Mouse (Mus musculus) urinary bladder, adult 2 months (tissue): Measurements from ENCODE around the gene Pcp4. TPM values are rescaled to one million over a fixed set of nuclear protein-coding genes. Genes with fewer than 3 reads are reported as not detected.

Experiments
- DNase-seq: peaks from one replicate; pipeline ENCODE4 v3.0.0; 2022; ENCODE audit warnings: low spot score
- polyA plus RNA-seq: library from polyadenylated mRNA; depleted of rRNA; stranded (reverse); fragments of >200 nt; gene quantifications from 2 replicates; pipeline ENCODE4 v1.2.3, GENCODE M21; 2012; rRNA removed

The Pcp4 gene
- polyA plus RNA-seq, 1 experiment = 419 TPM

DNA sequence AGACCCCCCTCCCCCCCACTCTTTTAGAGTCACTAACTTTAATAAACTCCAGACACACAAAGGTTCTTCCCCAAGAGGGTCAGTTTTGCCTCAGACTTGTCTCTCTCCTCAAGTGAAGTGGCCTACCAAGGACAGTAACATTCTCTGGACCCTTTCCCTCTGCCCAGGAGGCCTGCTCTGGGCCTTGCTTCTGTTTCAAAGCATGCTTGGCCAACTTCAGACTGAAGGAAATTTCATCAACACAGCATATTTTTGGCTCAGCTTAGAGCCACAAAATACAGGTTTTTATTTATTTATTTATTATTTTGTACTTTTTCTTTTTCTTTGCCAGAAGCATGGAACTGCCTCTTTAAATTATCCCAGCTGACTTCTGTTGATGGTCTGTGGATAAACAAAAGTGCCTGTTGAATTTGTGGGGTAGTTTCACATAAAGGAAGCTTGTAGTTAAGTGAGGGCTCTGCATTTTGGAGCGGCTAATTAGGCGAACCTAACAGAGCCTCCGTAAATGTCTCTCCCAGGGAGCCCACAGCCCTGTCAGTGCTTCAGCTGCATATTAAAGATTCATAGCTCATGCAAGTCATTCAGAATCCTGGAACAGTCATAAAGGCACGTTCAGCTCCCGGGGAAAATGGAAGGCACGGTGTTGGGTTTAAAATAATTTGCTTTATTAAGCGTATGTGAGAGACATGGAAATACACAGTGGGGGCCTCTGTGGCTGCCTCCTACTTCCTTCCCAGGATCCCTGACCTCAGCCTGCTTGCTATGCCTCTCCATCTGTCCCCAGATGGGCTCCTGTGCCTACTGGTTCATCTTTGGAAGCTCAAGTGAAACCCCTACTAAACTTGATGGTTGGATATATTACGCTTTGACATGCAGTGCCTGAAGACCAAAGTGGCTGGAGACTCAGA lies 96.2 kb downstream of the Pcp4 start:
- DNase-seq = no peak

DNA sequence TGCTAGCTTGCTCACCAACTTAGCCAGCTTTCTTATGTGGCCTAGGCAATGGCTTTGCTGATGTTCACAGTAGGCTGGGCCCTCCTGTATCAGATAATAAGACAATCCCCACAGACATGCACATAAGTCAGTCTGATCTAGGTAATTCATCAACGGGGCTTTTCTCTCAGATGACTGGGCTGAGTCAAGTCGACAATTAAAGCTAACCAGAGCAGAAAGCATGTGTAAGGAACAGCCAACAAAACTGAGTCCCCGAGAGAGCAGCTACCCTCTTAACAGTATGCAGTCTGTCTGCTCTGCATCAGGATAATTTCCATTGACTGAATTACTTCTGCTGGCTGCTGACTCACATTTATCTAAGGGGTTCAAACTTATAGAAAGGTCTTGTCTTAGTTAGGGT lies 100.0 kb downstream of the Pcp4 start:
- no peak for DNase-seq

Other genes starting within 250 kb of the Pcp4 start
- gene B3galt5, start 231.8 kb upstream of the Pcp4 start, polyA plus RNA-seq = 0.17 and 0.21 TPM in 2 replicates
- 0.06 and 0.21 TPM in 2 replicates for gene Itgb2l, start 24.0 kb upstream of the Pcp4 start, polyA plus RNA-seq